Mouse (Mus musculus) lung, postnatal 0 days (tissue): Measurements from ENCODE around the gene Lhx5. TPM values are rescaled to one million over a fixed set of nuclear protein-coding genes. Genes with fewer than 3 reads are reported as not detected.

Source experiments
- ATAC-seq: fragments of 200-750 bp; cut with Nextera tagmentation; 2 replicates; pipeline ENCODE4 v1.8.0; 2017; ENCODE audit warnings: moderate library complexity
- DNase-seq: peaks from one replicate; pipeline ENCODE4 v3.0.0-alpha.2; 2016; ENCODE audit warnings: low spot score
- H3K27ac ChIP-seq: fragments of 300-500 bp; sonication (generic); 2 replicates; pipeline ENCODE4 v1.5.1; 2014; ENCODE audit warnings: antibody characterized with exemption, mild to moderate bottlenecking, low read length, mixed read lengths
- H3K27me3 ChIP-seq: fragments of 300-500 bp; sonication (generic); replicated peaks from 2 replicates; pipeline ENCODE4 v1.6.1; 2014; ENCODE audit warnings: low read length, mixed read lengths; ENCODE audit not compliant: insufficient read depth
- H3K36me3 ChIP-seq: fragments of 300-500 bp; sonication (generic); 2 replicates; pipeline ENCODE4 v1.6.1; 2014; ENCODE audit warnings: low read length, mixed read lengths; ENCODE audit not compliant: insufficient read depth
- H3K4me1 ChIP-seq: fragments of 300-500 bp; sonication (generic); 2 replicates; pipeline ENCODE4 v1.6.1; 2014; ENCODE audit warnings: antibody characterized with exemption, low read depth, low read length, mixed read lengths; ENCODE audit not compliant: insufficient read depth
- H3K4me2 ChIP-seq: fragments of 300-500 bp; sonication (generic); replicated peaks from 2 replicates; pipeline ENCODE4 v1.6.1; 2014; ENCODE audit warnings: low read depth, mild to moderate bottlenecking, low read length, moderate library complexity, mixed read lengths
- H3K4me3 ChIP-seq: fragments of 300-500 bp; sonication (generic); 2 replicates; pipeline ENCODE4 v1.5.1; 2014; ENCODE audit warnings: low read depth, low read length
- H3K9ac ChIP-seq: fragments of 300-500 bp; sonication (generic); replicated peaks from 2 replicates; pipeline ENCODE4 v1.6.1; 2014; ENCODE audit warnings: low read depth, mild to moderate bottlenecking
- H3K9me3 ChIP-seq: fragments of 300-500 bp; sonication (generic); 2 replicates; pipeline ENCODE4 v1.6.1; 2016; ENCODE audit warnings: low read length, mixed read lengths
- CTCF ChIP-seq: IDR thresholded peaks from 2 replicates; pipeline ENCODE4 v1.5.1; 2016; ENCODE audit warnings: antibody characterized with exemption, mild to moderate bottlenecking
- EP300 ChIP-seq: IDR thresholded peaks from 2 replicates; pipeline ENCODE4 v1.6.1; 2016; ENCODE audit warnings: antibody characterized with exemption, mild to moderate bottlenecking, control low read depth
- WGBS: fragments of 180-500 bp; shearing (Covaris S2); extraction: QIAGEN DNeasy Blood & Tissue Kit; methylation state at CpG from one replicate; pipeline ENCODE4 v1.1.7; 2014; 5-methylcytosine and 5-hydroxymethylcytosine counted together
- polyA plus RNA-seq: library from polyadenylated mRNA; unstranded; fragments of >200 nt; fragmentation: Nextera tagmentation; extraction: Ambion mirVana; gene quantifications from 2 replicates; pipeline ENCODE4 v1.2.1, GENCODE M21; 2015

The Lhx5 gene
- polyA plus RNA-seq = not detected in 2 replicates

- DNase-seq = no peak
- H3K9ac ChIP-seq = no peak within 1 kb of the TSS
- H3K4me2 ChIP-seq = no peak within 1 kb of the TSS
- WGBS = 1% methylated on average over 62 of the region's 69 CpGs
- peaks cover 6% of the 10 kb centered on the region; the same call in 1 of the 2 replicates for H3K4me1 ChIP-seq
- H3K27me3 ChIP-seq = peaks cover 92% of the 10 kb centered on the region
- no peak for ATAC-seq
- H3K9me3 ChIP-seq = no peaks in the 10 kb centered on the region
- no peak for TF ChIP-seq CTCF
- TF ChIP-seq EP300 = no peak
- H3K4me3 ChIP-seq = no peak within 1 kb of the TSS
- no peaks in the 10 kb centered on the region for H3K36me3 ChIP-seq
- H3K27ac ChIP-seq = no peak within 1 kb of the TSS
Observed at GRCm38 (mm10) chr5:120431649-120432485, at the start of gene Lhx5. Gene Lhx5 (plus strand): TSS chr5:120431699.

- Histone ChIP-seq H3K36me3 (no peaks in the 10 kb centered on the region), H3K27me3 (no peaks in the 10 kb centered on the region), H3K9ac (no peak overlapping the region), H3K4me3 (no peak overlapping the region), H3K4me2 (no peak overlapping the region), H3K4me1 (no peaks in the 10 kb centered on the region), H3K27ac (no peak overlapping the region), H3K9me3 (no peaks in the 10 kb centered on the region)
- DNase-seq (no peak), ATAC-seq (no peak)
- 58% methylated on average over 4 of the region's 4 CpGs for WGBS
- TF ChIP-seq EP300 (no peak), CTCF (no peak)
Observed at GRCm38 (mm10) chr5:120386361-120386760, 45.1 kb upstream of the Lhx5 start.

GRCm38 (mm10) chr5:120388765-120389164, 42.7 kb upstream of the Lhx5 start:
- no peak for DNase-seq
- Histone ChIP-seq H3K27ac (no peak overlapping the region), H3K4me3 (no peak overlapping the region), H3K9me3 (no peaks in the 10 kb centered on the region), H3K36me3 (no peaks in the 10 kb centered on the region), H3K9ac (no peak overlapping the region), H3K27me3 (no peaks in the 10 kb centered on the region), H3K4me2 (no peak overlapping the region), H3K4me1 (no peaks in the 10 kb centered on the region)
- no peak for TF ChIP-seq EP300
- TF ChIP-seq CTCF = no peak
- ATAC-seq = no peak
- WGBS = 45% methylated on average over 9 of the region's 9 CpGs

- TF ChIP-seq EP300 = no peak
- no peak for TF ChIP-seq CTCF
- H3K9me3 ChIP-seq = no peaks in the 10 kb centered on the region
- H3K36me3 ChIP-seq = no peaks in the 10 kb centered on the region
- 72% methylated on average over 2 of the region's 2 CpGs for WGBS
- H3K4me2 ChIP-seq = no peak overlapping the region
- H3K27ac ChIP-seq = no peak overlapping the region
- no peaks in the 10 kb centered on the region for H3K4me1 ChIP-seq
- H3K4me3 ChIP-seq = no peak overlapping the region
- no peak overlapping the region for H3K9ac ChIP-seq
- ATAC-seq (no peak), DNase-seq (no peak)
- no peaks in the 10 kb centered on the region for H3K27me3 ChIP-seq
Observed at GRCm38 (mm10) chr5:120389973-120390372, 41.5 kb upstream of the Lhx5 start.

GRCm38 (mm10) chr5:120393871-120394667, 37.4 kb upstream of the Lhx5 start:
- DNase-seq (no peak), ATAC-seq (no peak)
- no peak for TF ChIP-seq EP300
- no peak for TF ChIP-seq CTCF
- no peaks in the 10 kb centered on the region for H3K4me1 ChIP-seq
- H3K36me3 ChIP-seq = no peaks in the 10 kb centered on the region
- H3K9me3 ChIP-seq = no peaks in the 10 kb centered on the region
- no peak overlapping the region for H3K27ac ChIP-seq
- 0 out of 2 replicates have a peak, but pooled peaks cover 5% of the 10 kb centered on the region for H3K27me3 ChIP-seq
- no peak overlapping the region for H3K9ac ChIP-seq
- H3K4me2 ChIP-seq = no peak overlapping the region
- WGBS = 14% methylated on average over 25 of the region's 25 CpGs
- H3K4me3 ChIP-seq = no peak overlapping the region

- ATAC-seq (no peak), DNase-seq (no peak)
- H3K27me3 ChIP-seq = 0 out of 2 replicates have a peak, but pooled peaks cover 5% of the 10 kb centered on the region
Observed at GRCm38 (mm10) chr5:120397988-120398387, 33.5 kb upstream of the Lhx5 start.

More at GRCm38 (mm10) chr5:120397988-120398387, 33.5 kb upstream of the Lhx5 start:
- Histone ChIP-seq H3K27ac (no peak overlapping the region), H3K9me3 (no peaks in the 10 kb centered on the region), H3K36me3 (no peaks in the 10 kb centered on the region), H3K4me3 (no peak overlapping the region), H3K9ac (no peak overlapping the region), H3K4me1 (no peaks in the 10 kb centered on the region), H3K4me2 (no peak overlapping the region)
- WGBS = under 1% methylated on average over 13 of the region's 13 CpGs
- TF ChIP-seq CTCF = no peak
- no peak for TF ChIP-seq EP300
